Mouse (Mus musculus): ENCODE results near the gene Fhl3.
"Not testable (repeated sequence)": the region's sequence is repeated elsewhere in the genome, so short reads cannot be mapped to it uniquely, and the experiment has no call there.

Gene Fhl3

GRCm38 (mm10) chr4:124708518-124709477 is 8.3 kb downstream of the Fhl3 start:
- DNase-seq (ENCODE audit: low spot score): no peak

DNA sequence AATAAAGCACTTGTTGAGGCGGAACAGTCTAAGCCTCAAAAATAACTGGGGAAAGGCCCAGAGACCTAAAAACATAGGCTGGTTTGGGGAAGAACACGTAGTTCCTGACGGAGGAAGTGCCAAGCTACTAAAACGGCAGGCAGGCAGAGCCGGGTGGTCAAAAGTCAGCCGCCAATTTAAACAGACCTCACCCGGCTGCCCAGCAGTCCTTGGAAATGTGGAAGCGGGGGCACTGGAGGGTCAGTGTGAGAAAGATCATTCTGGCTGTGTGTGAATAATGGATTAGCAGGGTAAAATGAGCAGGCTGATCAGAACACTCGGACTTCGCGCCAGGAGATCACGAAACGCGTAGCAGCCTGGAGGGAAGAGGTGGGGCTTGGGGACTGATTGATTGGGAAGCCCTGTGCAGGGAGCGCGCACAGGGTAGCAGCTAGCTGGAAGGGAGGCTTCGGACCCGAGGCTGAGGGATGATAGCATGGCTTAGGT is 9.5 kb downstream of the Fhl3 start:
- no peak for DNase-seq (ENCODE audit: low spot score)

DNA sequence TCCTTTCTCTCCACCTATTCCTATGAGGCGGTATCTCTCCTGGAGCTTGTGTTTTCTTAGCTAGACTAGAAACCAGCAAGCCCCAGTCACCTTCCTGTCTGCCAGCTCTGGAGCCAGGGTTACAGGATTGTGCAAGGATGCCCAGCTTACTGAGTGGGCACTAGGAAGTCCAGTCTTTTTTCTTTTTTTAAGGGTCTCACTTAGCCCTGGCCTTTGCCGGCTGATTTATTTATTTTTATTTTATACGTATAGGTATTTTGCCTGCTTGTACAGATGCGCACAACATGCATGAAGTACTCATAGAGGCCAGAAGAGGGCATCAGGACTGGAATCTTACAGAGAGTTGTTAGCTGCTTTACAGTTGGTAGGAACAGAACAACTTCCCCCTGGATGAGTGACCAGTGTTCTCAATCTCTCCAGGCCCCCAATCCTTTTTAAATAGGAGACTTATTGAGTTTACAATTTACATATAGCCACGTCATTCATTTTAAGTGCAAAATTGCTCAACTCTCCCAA is 10.3 kb downstream of the Fhl3 start:
- no peak for DNase-seq (ENCODE audit: low spot score)

- DNase-seq (ENCODE audit: low spot score): no peak
Observed at GRCm38 (mm10) chr4:124712618-124713017, 12.1 kb downstream of the Fhl3 start.

DNA sequence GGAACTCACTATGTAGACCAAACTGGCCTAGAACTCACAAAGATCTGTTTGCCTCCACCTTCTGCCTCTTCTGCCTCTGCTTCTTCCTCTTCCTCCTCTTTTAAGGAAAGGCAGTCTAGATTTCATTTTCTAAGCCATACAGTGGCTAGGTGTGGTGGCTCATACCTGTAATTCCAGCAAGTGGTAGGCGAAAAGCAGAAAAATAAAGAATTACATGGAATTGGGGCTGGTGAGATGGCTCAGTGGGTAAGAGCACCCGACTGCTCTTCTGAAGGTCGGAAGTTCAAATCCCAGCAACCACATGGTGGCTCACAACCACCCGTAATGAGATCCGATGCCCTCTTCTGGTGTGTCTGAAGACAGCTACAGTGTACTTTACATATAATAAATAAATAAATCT is 13.3 kb downstream of the Fhl3 start:
- not testable (repeated sequence) for DNase-seq (ENCODE audit: low spot score)

- peak; percentile 90 for DNase-seq (ENCODE audit: low spot score)
Observed at GRCm38 (mm10) chr4:124714545-124715481, 14.3 kb downstream of the Fhl3 start, which contains the start of gene Sf3a3. Sf3a3 (plus strand) TSS chr4:124714776.

DNA sequence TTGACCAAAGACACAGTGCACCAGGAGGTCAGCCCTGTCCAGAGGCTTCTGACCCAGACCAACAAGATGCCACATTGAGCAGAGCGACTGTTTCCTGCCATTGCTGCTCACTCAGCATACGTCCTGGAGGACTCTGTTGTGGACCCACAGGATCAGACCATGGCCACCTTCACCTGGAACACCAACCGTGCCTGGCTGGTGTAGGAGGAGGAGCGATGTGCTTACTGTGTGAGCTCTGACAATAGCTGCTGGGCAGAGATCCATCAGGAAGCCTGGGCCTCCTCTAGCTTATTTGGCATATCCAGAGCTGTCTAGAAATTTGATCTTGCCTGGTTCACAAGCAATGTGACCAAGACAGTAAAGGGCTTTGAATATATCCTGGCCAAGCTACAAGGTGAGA is 18.6 kb downstream of the Fhl3 start:
- DNase-seq (ENCODE audit: low spot score): no peak

GRCm38 (mm10) chr4:124726121-124726520 is 25.6 kb downstream of the Fhl3 start:
- no peak for DNase-seq (ENCODE audit: low spot score)

DNA sequence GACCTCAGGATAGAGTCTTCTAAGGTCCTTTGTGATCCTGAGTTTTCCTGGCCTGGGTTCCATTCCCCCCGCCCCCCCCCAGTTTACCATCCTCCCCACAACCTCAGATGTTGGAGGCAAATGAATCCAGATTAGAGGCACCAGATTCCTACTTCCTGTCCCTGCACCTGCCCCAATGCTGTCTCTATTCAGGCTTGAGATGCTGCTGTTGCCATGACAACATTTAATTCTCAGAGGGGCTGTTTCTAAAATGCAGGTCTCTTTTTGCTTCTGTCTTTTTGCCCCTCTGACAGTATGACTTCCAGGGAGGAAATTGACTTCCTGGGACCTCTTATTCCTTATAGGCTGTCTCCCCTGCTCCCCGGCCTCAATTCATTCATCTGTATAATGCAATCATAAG is 36.5 kb downstream of the Fhl3 start:
- DNase-seq (ENCODE audit: low spot score): no peak

DNA sequence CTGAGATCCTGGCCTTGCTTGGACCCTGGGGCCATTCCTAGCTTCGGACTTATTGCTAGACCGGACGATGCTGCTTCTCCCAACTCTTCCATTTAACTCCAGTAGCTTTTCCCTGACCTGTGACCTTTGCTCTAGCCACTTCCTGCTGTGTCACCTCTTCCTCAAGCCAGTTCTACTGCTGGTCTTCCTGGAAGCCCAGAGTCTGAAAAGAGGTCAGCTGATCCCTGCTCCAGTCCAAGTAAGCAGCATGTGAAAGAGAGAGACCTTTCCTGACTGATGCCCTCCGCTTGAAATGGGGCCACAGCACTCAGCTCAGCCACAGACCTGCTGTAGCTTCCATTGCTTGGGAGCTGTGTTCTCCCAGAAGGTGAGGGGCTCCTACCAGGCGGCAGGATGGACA is 37.0 kb downstream of the Fhl3 start:
- no peak for DNase-seq (ENCODE audit: low spot score)

DNA sequence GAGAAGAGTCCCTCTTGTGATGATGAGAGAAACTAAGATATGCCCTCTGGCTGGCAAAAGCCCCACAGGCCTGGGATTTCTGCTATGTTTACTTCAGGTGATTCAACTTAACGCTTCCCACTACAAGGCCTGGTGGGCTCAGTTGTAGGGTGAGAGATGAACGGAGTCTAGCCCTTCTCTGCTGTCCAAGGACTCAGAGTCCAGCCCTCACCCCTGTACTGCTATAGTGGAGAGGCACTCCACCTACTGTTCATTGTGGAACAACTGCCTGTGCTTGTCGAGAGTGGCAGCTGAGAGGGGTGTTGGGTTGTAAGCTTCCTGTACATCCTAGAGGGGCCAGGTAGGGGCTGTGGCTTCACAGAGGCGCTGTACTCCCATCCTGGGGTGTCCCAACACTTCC is 37.5 kb downstream of the Fhl3 start:
- DNase-seq (ENCODE audit: low spot score): no peak

- no peak for DNase-seq (ENCODE audit: low spot score)
Observed at GRCm38 (mm10) chr4:124738783-124739182, 38.3 kb downstream of the Fhl3 start.

DNA sequence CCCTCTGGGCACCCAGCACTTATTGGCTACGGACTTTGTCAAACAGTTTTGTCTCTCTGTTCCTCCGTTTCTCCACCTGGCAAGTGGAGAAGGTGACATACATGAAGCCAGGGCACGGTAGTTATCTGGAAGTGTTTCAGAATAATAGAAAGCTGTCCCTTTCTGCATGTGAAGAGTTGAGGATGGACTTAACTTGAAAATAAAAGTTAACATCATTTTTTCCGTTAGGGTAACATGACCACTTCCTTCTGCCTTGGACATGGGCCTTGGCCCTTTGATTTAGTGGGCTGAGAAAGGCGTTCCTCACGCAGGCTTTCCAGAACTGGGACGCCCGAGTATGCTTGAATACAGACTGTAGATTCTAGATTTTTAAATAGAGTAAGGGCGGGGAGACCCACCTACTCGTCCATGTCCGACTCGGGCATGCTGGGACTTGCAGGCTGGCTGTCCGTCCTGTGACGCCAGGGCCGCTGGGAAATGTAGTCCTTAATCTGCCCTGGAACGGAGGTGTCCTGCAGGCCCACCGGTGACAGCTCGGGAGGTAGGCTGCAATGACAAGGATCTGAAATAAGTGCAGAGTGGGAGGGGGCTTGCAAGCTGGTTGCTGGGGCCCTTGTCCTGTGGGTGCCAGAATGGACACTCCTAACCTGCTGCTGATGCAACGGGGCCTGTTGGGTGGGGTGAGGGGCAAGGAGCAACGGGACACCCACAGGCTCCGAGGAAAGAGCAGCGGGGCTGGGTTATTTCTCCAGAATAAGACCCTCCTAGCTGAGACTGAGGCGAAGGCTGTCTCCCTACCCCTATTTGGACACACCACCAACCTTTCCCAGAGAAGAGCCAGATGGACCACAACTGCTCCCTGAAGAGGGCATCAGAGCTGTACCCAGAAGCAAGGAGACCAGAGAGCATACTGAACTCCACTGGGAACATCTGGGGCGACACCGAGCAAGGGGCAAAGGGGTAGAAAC is 41.2 kb downstream of the Fhl3 start, which contains the start of gene Inpp5b:
TSS of gene Inpp5b (plus strand) at position 475 of the 968 bp plus-strand sequence.
- peak; percentile 78 for DNase-seq (ENCODE audit: low spot score)

GRCm38 (mm10) chr4:124742839-124743238 is 42.3 kb downstream of the Fhl3 start:
- no peak for DNase-seq (ENCODE audit: low spot score)

- no peak for DNase-seq (ENCODE audit: low spot score)
Observed at GRCm38 (mm10) chr4:124746577-124746976, 46.1 kb downstream of the Fhl3 start.

DNA sequence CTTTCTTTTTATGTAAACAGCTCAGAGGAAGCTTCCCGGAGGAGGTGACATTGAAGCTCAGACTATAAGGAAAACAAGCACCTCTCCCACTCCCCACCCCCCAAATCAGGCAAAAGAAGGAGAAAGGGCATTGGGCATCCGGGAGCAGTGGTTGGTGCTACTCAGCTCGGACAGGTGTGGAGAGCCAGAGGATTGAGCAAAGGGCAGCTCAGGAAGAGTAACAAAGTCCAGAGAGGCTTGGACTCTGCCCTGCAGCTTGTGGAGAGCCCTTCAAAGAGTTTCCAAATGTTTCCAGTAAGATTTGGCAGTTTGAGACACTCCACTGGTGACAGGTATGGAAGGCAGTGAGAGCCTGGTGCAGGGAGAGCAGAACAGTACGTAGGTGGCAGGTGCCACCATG is 47.4 kb downstream of the Fhl3 start:
- no peak for DNase-seq (ENCODE audit: low spot score)

DNA sequence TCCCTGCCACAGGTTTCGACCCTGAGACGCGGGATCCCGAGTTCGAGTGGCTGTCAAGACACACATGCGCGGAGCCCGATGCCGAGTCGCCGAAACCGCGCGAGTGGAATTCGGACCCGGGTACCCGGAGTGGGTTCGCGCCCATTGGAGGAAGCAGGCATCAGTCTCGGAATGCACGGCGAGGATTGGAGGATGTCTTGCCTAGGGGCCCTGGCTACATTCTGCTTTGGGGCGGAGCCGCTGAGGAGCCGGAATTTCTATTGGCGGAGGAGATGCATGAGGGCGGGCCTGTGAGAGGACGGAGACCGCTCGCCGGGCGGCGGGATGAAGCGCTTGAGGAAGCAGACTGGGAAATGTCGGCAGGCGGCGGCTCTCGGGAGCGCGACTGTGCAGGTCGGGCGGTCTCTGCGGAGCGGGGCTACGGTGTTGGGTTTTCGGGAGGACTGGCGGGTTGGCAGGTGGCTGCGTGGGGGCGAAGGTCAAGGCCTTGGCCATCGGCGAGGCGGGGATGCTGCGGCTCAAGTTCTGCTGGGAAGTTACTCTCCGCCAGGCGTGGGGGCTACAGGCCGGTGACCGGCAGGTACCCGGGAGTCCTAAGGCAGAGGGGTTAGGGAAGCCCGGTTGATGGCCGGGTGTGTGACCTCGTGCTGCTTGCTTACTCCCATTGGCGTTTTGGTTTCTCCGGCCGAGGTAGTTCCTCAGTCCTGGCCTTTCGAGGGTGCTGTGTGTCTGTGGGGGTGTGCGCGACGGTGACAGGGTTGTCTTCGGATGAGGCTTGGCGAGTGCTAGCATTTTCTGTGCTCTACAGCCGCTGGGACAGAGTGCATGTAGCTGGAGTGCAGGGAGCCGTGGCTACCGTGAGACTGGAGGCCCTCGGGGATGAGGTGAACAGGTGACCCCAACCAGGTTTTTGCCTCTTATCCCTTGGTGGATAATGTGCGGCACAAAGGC is 51.1 kb downstream of the Fhl3 start:
- peak; percentile 97 for DNase-seq (ENCODE audit: low spot score)

- no peak for DNase-seq (ENCODE audit: low spot score)
Observed at GRCm38 (mm10) chr4:124752281-124753199, 52.0 kb downstream of the Fhl3 start.

GRCm38 (mm10) chr4:124755526-124755925 is 55.0 kb downstream of the Fhl3 start:
- no peak for DNase-seq (ENCODE audit: low spot score)
